In the genomic region with DNA sequence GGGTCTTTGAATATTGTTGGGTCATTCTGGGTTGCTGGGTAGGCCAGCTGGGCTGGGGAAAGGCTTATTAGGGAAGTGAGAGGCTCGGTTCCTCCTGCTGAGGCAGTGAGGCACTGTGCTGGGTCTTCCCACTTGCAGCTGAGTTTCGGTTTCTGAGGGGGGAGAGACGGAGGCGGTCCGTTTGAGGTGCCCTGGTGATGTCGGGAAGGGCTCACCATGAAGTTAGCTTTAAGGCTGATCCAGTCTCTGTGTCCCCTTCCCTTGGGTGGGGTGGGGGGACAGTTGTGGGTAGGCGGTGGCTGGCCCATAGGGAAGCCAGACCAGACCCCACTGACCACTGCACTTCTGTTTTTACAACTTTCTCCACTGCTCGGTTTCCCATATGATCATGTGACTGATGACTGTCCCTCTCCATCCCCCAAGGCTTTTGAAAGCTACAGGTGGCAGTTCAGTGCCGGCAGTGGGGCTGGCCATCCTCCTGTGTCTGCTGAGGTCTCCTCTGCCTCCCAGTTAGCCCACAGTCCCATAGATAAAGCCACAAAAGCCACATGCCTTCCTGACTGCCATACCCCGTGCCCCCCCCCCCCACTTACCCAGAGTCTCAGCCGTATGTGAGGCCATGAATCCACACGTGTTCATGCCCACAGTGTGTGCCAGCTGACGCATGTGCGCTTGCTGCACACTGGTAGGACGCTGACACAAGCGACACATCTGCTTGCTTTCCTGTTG, we compare ENCODE assay signal across 8 mouse cellular contexts. TPM values are rescaled to one million over a fixed set of nuclear protein-coding genes. Genes with fewer than 3 reads are reported as not detected.
DNase-seq lines count a peak whose midpoint lies in the region; ATAC-seq lines count a peak whose summit lies in the region.

No protein-coding gene starts in this region.

- peaks cover 35% of the 10 kb centered on the region for H3K36me3 ChIP-seq in kidney, embryonic 15.5 days

- 67% methylated on average over 16 of the region's 16 CpGs for WGBS in kidney, embryonic 15.5 days

- no peak overlapping the region for H3K4me3 ChIP-seq in kidney, embryonic 15.5 days (replicated peaks)

- peaks cover 38% of the 10 kb centered on the region for H3K4me1 ChIP-seq in kidney, embryonic 15.5 days

- 0 out of 2 replicates have a peak overlapping the region, but pooled peaks have one; percentile 1 for H3K27ac ChIP-seq in kidney, embryonic 15.5 days

- no peak overlapping the region for H3K9ac ChIP-seq in kidney, embryonic 15.5 days

- no peaks in the 10 kb centered on the region for H3K27me3 ChIP-seq in kidney, embryonic 15.5 days

- no peaks in the 10 kb centered on the region for H3K9me3 ChIP-seq in kidney, embryonic 15.5 days (replicated peaks)

- no peak for DNase-seq in kidney, postnatal 36 days
- peak; percentile 32 for DNase-seq in T-cell, adult 2 months (ENCODE audit: low spot score)
- peak; percentile 63 for DNase-seq in lung, postnatal 25 days (ENCODE audit: low spot score)
- peak; percentile 29 for DNase-seq in thymus, postnatal 25 days
- no peak for DNase-seq in ovary, postnatal 10 days (ENCODE audit: low spot score)

- no peak for ATAC-seq in kidney, embryonic 15.5 days (replicated peaks; ENCODE audit: low FRiP score)
- peak; percentile 47 for ATAC-seq in granulocyte monocyte progenitor cell, adult 5-6 weeks (replicated peaks; ENCODE audit: poor library complexity, severe bottlenecking)
- ATAC-seq in frontal cortex, adult (ENCODE audit: low TSS enrichment), result no peak

- H3K4me2 ChIP-seq in kidney, embryonic 15.5 days, result peak overlapping the region; percentile 27; the same call in 1 of the 2 replicates

RNA-seq across cellular contexts. Expression of a gene that starts 2.2 kb away (rescaled TPM):
- polyA plus RNA-seq in kidney, embryonic 15.5 days (2015; fragmentation: Nextera tagmentation; extraction: Ambion mirVana), result 151 and 172 TPM in 2 replicates
- 110 and 152 TPM in 2 replicates for total RNA-seq in granulocyte monocyte progenitor cell, adult 5-6 weeks (2014; fragmentation: Nextera tagmentation)
- total RNA-seq in granulocyte monocyte progenitor cell, adult 5-6 weeks (2017), result 38.6 and 48.3 TPM in 2 replicates

RNA-seq across cellular contexts. Expression of a gene that starts 15.2 kb away (rescaled TPM):
- polyA plus RNA-seq in kidney, embryonic 15.5 days (2015; fragmentation: Nextera tagmentation; extraction: Ambion mirVana), result 6.9 and 7.1 TPM in 2 replicates
- not detected in 2 replicates for total RNA-seq in granulocyte monocyte progenitor cell, adult 5-6 weeks (2014; fragmentation: Nextera tagmentation)
- not detected in 2 replicates for total RNA-seq in granulocyte monocyte progenitor cell, adult 5-6 weeks (2017)

RNA-seq across cellular contexts. Expression of a gene that starts 24.5 kb away (rescaled TPM):
- 271 and 298 TPM in 2 replicates for polyA plus RNA-seq in kidney, embryonic 15.5 days (2015; fragmentation: Nextera tagmentation; extraction: Ambion mirVana)
- total RNA-seq in granulocyte monocyte progenitor cell, adult 5-6 weeks (2014; fragmentation: Nextera tagmentation), result 99.0 and 163 TPM in 2 replicates
- 51.4 and 53.9 TPM in 2 replicates for total RNA-seq in granulocyte monocyte progenitor cell, adult 5-6 weeks (2017)

RNA-seq across cellular contexts. Expression of a gene that starts 37.6 kb away (rescaled TPM):
- polyA plus RNA-seq in kidney, embryonic 15.5 days (2015; fragmentation: Nextera tagmentation; extraction: Ambion mirVana), result 8.2 and 11.0 TPM in 2 replicates
- 12.4 and 17.1 TPM in 2 replicates for total RNA-seq in granulocyte monocyte progenitor cell, adult 5-6 weeks (2014; fragmentation: Nextera tagmentation)
- total RNA-seq in granulocyte monocyte progenitor cell, adult 5-6 weeks (2017), result 14.4 and 14.7 TPM in 2 replicates

RNA-seq across cellular contexts. Expression of a gene that starts 39.1 kb away (rescaled TPM):
- 2.5 and 4.9 TPM in 2 replicates for polyA plus RNA-seq in kidney, embryonic 15.5 days (2015; fragmentation: Nextera tagmentation; extraction: Ambion mirVana)
- not detected in 2 replicates for total RNA-seq in granulocyte monocyte progenitor cell, adult 5-6 weeks (2014; fragmentation: Nextera tagmentation)
- not detected in 2 replicates for total RNA-seq in granulocyte monocyte progenitor cell, adult 5-6 weeks (2017)

Comparison
In these comparisons a context has a peak if more than half of its experiments do, and no peak if none do; other contexts are left out.
1. DNase-seq: peak in T-cell, adult 2 months (single experiment), lung, postnatal 25 days (single experiment) and thymus, postnatal 25 days (single experiment); none in kidney, postnatal 36 days (0 of 2) and ovary, postnatal 10 days (single experiment).